In genomic region chr2:129715671-129716070, GRCm38 (mm10) we compare ENCODE assay signal across 10 mouse cellular contexts. TPM values are rescaled to one million over a fixed set of nuclear protein-coding genes. Genes with fewer than 3 reads are reported as not detected.
DNase-seq lines count a peak whose midpoint lies in the region; ATAC-seq and TF ChIP-seq lines count a peak whose summit lies in the region.
"Had no signal": no experiment of that assay in that cellular context is flagged by ENCODE, and none has a peak within 500 bp of the region (broad histone marks: within the 10 kb centered on the region; RNA-seq: fewer than 3 reads in every experiment).

No protein-coding gene starts in this region.

- no peak overlapping the region for H3K27ac ChIP-seq in hindbrain, embryonic 14.5 days
- H3K27ac ChIP-seq in hindbrain, embryonic 12.5 days = no peak overlapping the region
- H3K27ac ChIP-seq in lung, postnatal 0 days (ENCODE audit: low read length) = no peak overlapping the region
- H3K27ac ChIP-seq: embryonic facial prominence, embryonic 15.5 days; macrophage had no signal

- H3K4me1 ChIP-seq in hindbrain, embryonic 14.5 days (replicated peaks; ENCODE audit: control insufficient read depth, insufficient read depth, low read length) = no peaks in the 10 kb centered on the region
- no peaks in the 10 kb centered on the region for H3K4me1 ChIP-seq in hindbrain, embryonic 12.5 days
- H3K4me1 ChIP-seq in lung, postnatal 0 days (ENCODE audit: insufficient read depth, low read depth, low read length) = no peaks in the 10 kb centered on the region
- H3K4me1 ChIP-seq: embryonic facial prominence, embryonic 15.5 days had no signal

- no peak overlapping the region for H3K4me2 ChIP-seq in hindbrain, embryonic 14.5 days (replicated peaks)
- no peak overlapping the region for H3K4me2 ChIP-seq in hindbrain, embryonic 12.5 days (replicated peaks)
- no peak overlapping the region for H3K4me2 ChIP-seq in lung, postnatal 0 days (replicated peaks; ENCODE audit: low read depth, low read length)
- H3K4me2 ChIP-seq: embryonic facial prominence, embryonic 15.5 days had no signal

- no peaks in the 10 kb centered on the region for H3K9me3 ChIP-seq in hindbrain, embryonic 14.5 days (ENCODE audit: control insufficient read depth, low read length)
- H3K9me3 ChIP-seq in hindbrain, embryonic 12.5 days (replicated peaks) = no peaks in the 10 kb centered on the region
- H3K9me3 ChIP-seq in lung, postnatal 0 days (ENCODE audit: low read length) = no peaks in the 10 kb centered on the region
- H3K9me3 ChIP-seq: embryonic facial prominence, embryonic 15.5 days had no signal

- peak; percentile 53 for DNase-seq in hindbrain, embryonic 14.5 days (ENCODE audit: low spot score)
- peak; percentile 73 for DNase-seq in ES-CJ7 (ENCODE audit: low read depth, low spot score)
- peak; percentile 35 to 51 for DNase-seq in adrenal gland, postnatal 4 days (ENCODE audit: low spot score in 2 of 2)
- DNase-seq in heart, postnatal 4 days = peak; percentile 84
- peak; percentile 61 for DNase-seq in lung, postnatal 0 days (ENCODE audit: low spot score)
- peak; percentile 92 for DNase-seq in testis, postnatal 10 days (ENCODE audit: low spot score)
- DNase-seq in left cerebral cortex, adult 18-20 months (ENCODE audit: low spot score in 2 of 2) = no peak

- 17% methylated on average over 10 of the region's 10 CpGs for WGBS in hindbrain, embryonic 14.5 days
- 25% methylated on average over 10 of the region's 10 CpGs for WGBS in hindbrain, embryonic 12.5 days
- 14% methylated on average over 10 of the region's 10 CpGs for WGBS in lung, postnatal 0 days

- peak; percentile 86 for TF ChIP-seq CTCF in lung, postnatal 0 days (IDR thresholded peaks at IDR 0.05)

- no peaks in the 10 kb centered on the region for H3K36me3 ChIP-seq in hindbrain, embryonic 14.5 days (replicated peaks; ENCODE audit: control insufficient read depth, insufficient read depth)
- no peaks in the 10 kb centered on the region for H3K36me3 ChIP-seq in hindbrain, embryonic 12.5 days
- H3K36me3 ChIP-seq in lung, postnatal 0 days (ENCODE audit: insufficient read depth, low read length) = no peaks in the 10 kb centered on the region
- H3K36me3 ChIP-seq: embryonic facial prominence, embryonic 15.5 days had no signal

- TF ChIP-seq EP300 in lung, postnatal 0 days (IDR thresholded peaks at IDR 0.05) = no peak

- no peak for ATAC-seq in hindbrain, embryonic 14.5 days (ENCODE audit: low FRiP score)
- ATAC-seq in hindbrain, embryonic 12.5 days (ENCODE audit: low FRiP score) = no peak
- ATAC-seq in lung, postnatal 0 days = no peak

- no peak overlapping the region for H3K4me3 ChIP-seq in hindbrain, embryonic 14.5 days (replicated peaks; ENCODE audit: low read length)
- H3K4me3 ChIP-seq in hindbrain, embryonic 12.5 days = no peak overlapping the region
- no peak overlapping the region for H3K4me3 ChIP-seq in lung, postnatal 0 days (ENCODE audit: low read depth, low read length)
- H3K4me3 ChIP-seq: embryonic facial prominence, embryonic 15.5 days had no signal

- H3K27me3 ChIP-seq in hindbrain, embryonic 14.5 days (ENCODE audit: control insufficient read depth, insufficient read depth, low read length) = no peaks in the 10 kb centered on the region
- no peaks in the 10 kb centered on the region for H3K27me3 ChIP-seq in hindbrain, embryonic 12.5 days
- no peaks in the 10 kb centered on the region for H3K27me3 ChIP-seq in lung, postnatal 0 days (replicated peaks; ENCODE audit: insufficient read depth, low read length)
- H3K27me3 ChIP-seq: embryonic facial prominence, embryonic 15.5 days had no signal

- no peak overlapping the region for H3K9ac ChIP-seq in hindbrain, embryonic 14.5 days
- no peak overlapping the region for H3K9ac ChIP-seq in hindbrain, embryonic 12.5 days
- no peak overlapping the region for H3K9ac ChIP-seq in lung, postnatal 0 days (replicated peaks; ENCODE audit: low read depth)
- H3K9ac ChIP-seq: embryonic facial prominence, embryonic 15.5 days had no signal

RNA-seq across cellular contexts. Expression of gene Pdyn, which starts 16.0 kb away (rescaled TPM):
- polyA plus RNA-seq in hindbrain, embryonic 14.5 days (2014; fragmentation: Nextera tagmentation; extraction: Ambion mirVana) = 20.5 and 23.8 TPM in 2 replicates
- 7.5 and 10.3 TPM in 2 replicates for polyA plus RNA-seq in hindbrain, embryonic 12.5 days (2016; fragmentation: Nextera tagmentation; extraction: Ambion mirVana)
- total RNA-seq in adrenal gland, postnatal 4 days (2021) = under 1 TPM; 0.56 to 0.73 TPM
- not detected for total RNA-seq in heart, postnatal 4 days (2021)
- not detected in 2 replicates for polyA plus RNA-seq in lung, postnatal 0 days (2015; fragmentation: Nextera tagmentation; extraction: Ambion mirVana)
- total RNA-seq in left cerebral cortex, adult 18-20 months (2021) = 10 to 100 TPM; 33.4 to 38.8 TPM
- polyA plus RNA-seq: embryonic facial prominence, embryonic 15.5 days; macrophage had no signal

Comparison
In these comparisons a context has a peak if more than half of its experiments do, and no peak if none do; other contexts are left out.
1. DNase-seq: peak in hindbrain, embryonic 14.5 days (single experiment), ES-CJ7 (single experiment), adrenal gland, postnatal 4 days (2 of 2), heart, postnatal 4 days (single experiment), lung, postnatal 0 days (single experiment) and testis, postnatal 10 days (single experiment); none in left cerebral cortex, adult 18-20 months (0 of 2).
2. RNA of gene Pdyn, which starts 16.0 kb away (total RNA-seq): 33.4 to 38.8 TPM in left cerebral cortex, adult 18-20 months; 0.56 to 0.73 TPM in adrenal gland, postnatal 4 days and not detected in heart, postnatal 4 days; every median in the first group is over 10 times any median in the second.